Mouse (Mus musculus) ES-E14 (cell line): ENCODE measurements around the gene Zfp365.

Experiments
- HCFC1 ChIP-seq: IDR thresholded peaks from 2 replicates; pipeline ENCODE4 v1.6.1; 2012; ENCODE audit warnings: low read length, inconsistent platforms, borderline replicate concordance; ENCODE audit not compliant: insufficient read depth
- MAFK ChIP-seq: IDR thresholded peaks from 2 replicates; pipeline ENCODE4 v1.6.1; 2014; ENCODE audit warnings: mild to moderate bottlenecking, low read depth, low read length, inconsistent platforms; ENCODE audit not compliant: insufficient read depth
- ZC3H11A ChIP-seq: IDR thresholded peaks from 2 replicates; pipeline ENCODE4 v1.6.1; 2012; ENCODE audit warnings: low read depth, mild to moderate bottlenecking, inconsistent platforms, low read length, borderline replicate concordance
- ZNF384 ChIP-seq: IDR thresholded peaks from 2 replicates; pipeline ENCODE4 v1.6.1; 2012; ENCODE audit warnings: low read depth, low read length, inconsistent platforms

GRCm38 (mm10) chr10:67846016-67846650, 66.3 kb downstream of the Zfp365 start:
- TF ChIP-seq ZC3H11A (no peak), MAFK (no peak), ZNF384 (no peak), HCFC1 (no peak)
